Mouse (Mus musculus): Measurements from ENCODE around the gene Pgk1. TPM values are rescaled to one million over a fixed set of nuclear protein-coding genes. Genes with fewer than 3 reads are reported as not detected.

Gene Pgk1
- 32.1 and 64.4 TPM in 2 replicates for polyA plus RNA-seq (2012; rRNA removed)

GRCm38 (mm10) chrX:106186713-106187649, at the start of gene Pgk1:
Gene Pgk1 (plus strand): TSS chrX:106187100.
- TF ChIP-seq CTCF (IDR thresholded peaks at IDR 0.05; ENCODE audit: insufficient read depth, low read length) = no peak
- peak; percentile 54; the same call in 1 of the 2 replicates for TF ChIP-seq POLR2A (IDR thresholded peaks at IDR 0.05; ENCODE audit: borderline replicate concordance, extremely low read depth, low read depth, low read length)
- Histone ChIP-seq H3K4me3 (replicated peaks; ENCODE audit: extremely low read depth, low read depth, low read length) (peak within 1 kb of the TSS; percentile 77), H3K4me1 (ENCODE audit: control insufficient read depth, insufficient read depth, low read length) (no peaks in the 10 kb centered on the region; the same call in 1 of the 2 replicates)
- 18% methylated on average over 55 of the region's 55 CpGs for WGBS
- peak; percentile 82 for DNase-seq

DNA sequence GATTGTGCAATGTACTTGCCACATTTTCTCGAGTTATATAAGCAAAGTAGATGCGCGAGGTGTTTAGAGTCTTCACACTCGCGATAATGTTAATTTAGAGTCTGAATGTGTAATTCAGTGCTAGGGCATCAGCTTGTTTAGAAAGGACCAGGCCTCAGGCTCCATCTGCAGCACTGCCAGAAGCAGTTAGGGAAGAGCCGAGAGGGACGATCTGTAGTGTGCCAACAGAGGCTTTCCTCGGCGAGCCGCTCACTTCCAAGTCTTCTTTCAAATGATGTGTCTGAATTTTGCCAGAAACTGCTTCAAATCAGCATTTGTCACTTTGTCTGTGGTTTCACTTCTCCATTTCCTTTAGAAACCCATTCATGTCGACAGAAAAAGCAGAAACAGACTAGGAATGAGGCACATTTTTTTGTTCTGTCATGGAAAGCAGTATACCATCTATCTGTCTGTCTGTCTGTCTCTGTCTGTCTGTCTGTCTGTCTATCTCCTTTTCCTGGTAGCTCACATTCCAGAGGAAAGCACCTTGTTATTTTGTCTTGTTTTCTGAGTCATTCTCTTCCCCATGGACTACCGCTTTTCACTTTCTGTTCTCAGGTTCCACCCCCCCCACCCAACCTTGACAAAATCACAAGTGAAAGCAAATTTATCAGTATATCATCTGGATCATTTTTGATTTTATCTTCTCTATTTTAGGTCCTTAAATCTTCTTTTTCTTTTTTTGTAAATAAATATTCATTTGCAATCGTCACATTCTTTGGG, 47.4 kb upstream of the Pgk1 start:
- no peak for DNase-seq
- WGBS = 70% methylated on average over 13 of the region's 13 CpGs
- TF ChIP-seq POLR2A (IDR thresholded peaks at IDR 0.05; ENCODE audit: borderline replicate concordance, extremely low read depth, low read depth, low read length) = no peak
- TF ChIP-seq CTCF (IDR thresholded peaks at IDR 0.05; ENCODE audit: insufficient read depth, low read length) = no peak
- Histone ChIP-seq H3K4me1 (ENCODE audit: control insufficient read depth, insufficient read depth, low read length) (no peaks in the 10 kb centered on the region), H3K4me3 (replicated peaks; ENCODE audit: extremely low read depth, low read depth, low read length) (no peak overlapping the region)

DNA sequence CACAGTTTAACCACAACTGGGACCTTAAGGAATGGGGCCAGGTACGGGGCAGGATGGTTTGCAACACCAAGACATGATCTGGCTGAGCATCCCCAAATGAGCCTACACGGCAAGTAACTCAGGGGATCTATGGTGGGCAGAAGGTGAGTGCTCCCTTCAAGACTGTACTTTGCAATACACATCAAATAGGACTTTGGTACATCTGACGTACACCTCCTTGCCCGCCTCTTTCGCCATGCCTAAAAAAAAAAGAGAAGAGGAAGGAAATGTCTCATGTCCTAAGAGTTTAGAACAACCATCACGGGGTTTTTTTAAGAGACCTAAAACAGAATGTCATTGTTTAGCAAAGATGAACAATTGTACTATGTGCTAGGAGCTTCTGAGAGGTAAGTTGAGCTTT, 44.0 kb upstream of the Pgk1 start, which contains the start of gene Tlr13:
Gene Tlr13 (plus strand): TSS at position 269 of the 400 bp plus-strand sequence.
- H3K4me3 ChIP-seq (replicated peaks; ENCODE audit: extremely low read depth, low read depth, low read length) = no peak within 1 kb of the TSS
- no peak for TF ChIP-seq CTCF (IDR thresholded peaks at IDR 0.05; ENCODE audit: insufficient read depth, low read length)
- TF ChIP-seq POLR2A (IDR thresholded peaks at IDR 0.05; ENCODE audit: borderline replicate concordance, extremely low read depth, low read depth, low read length) = no peak
- no peak for DNase-seq
- 72% methylated on average over 6 of the region's 6 CpGs for WGBS
- H3K4me1 ChIP-seq (ENCODE audit: control insufficient read depth, insufficient read depth, low read length) = no peaks in the 10 kb centered on the region

- Histone ChIP-seq H3K4me3 (replicated peaks; ENCODE audit: extremely low read depth, low read depth, low read length) (no peak overlapping the region), H3K4me1 (ENCODE audit: control insufficient read depth, insufficient read depth, low read length) (no peaks in the 10 kb centered on the region)
- WGBS = 76% methylated on average over 1 of the region's 1 CpGs
- DNase-seq = no peak
- no peak for TF ChIP-seq CTCF (IDR thresholded peaks at IDR 0.05; ENCODE audit: insufficient read depth, low read length)
- no peak for TF ChIP-seq POLR2A (IDR thresholded peaks at IDR 0.05; ENCODE audit: borderline replicate concordance, extremely low read depth, low read depth, low read length)
Observed at GRCm38 (mm10) chrX:106148185-106148584, 38.7 kb upstream of the Pgk1 start.

DNA sequence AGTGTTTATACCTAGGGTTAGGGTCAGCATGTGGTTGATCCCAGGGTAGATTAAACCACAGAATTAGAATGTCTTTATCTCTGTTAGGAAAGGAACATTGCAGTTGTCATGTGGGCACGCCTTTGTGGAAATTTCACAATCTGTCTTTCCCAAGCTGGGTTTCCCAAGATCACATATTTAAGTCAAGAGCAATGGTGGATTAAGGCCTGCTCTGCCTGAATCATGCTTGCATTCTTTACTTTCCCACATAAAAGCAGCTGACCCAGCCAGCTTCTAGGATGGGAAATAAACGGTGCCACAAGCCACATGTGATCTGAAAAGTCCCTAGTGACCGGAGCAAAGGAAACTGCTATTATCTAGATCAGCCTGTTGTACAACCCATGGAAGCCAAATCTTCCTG, 37.4 kb upstream of the Pgk1 start:
- TF ChIP-seq POLR2A (IDR thresholded peaks at IDR 0.05; ENCODE audit: borderline replicate concordance, extremely low read depth, low read depth, low read length) = no peak
- no peak for TF ChIP-seq CTCF (IDR thresholded peaks at IDR 0.05; ENCODE audit: insufficient read depth, low read length)
- WGBS = 75% methylated on average over 3 of the region's 3 CpGs
- Histone ChIP-seq H3K4me1 (ENCODE audit: control insufficient read depth, insufficient read depth, low read length) (no peaks in the 10 kb centered on the region), H3K4me3 (replicated peaks; ENCODE audit: extremely low read depth, low read depth, low read length) (no peak overlapping the region)
- no peak for DNase-seq

- H3K4me3 ChIP-seq (replicated peaks; ENCODE audit: extremely low read depth, low read depth, low read length) = no peak overlapping the region
- no peak for TF ChIP-seq POLR2A (IDR thresholded peaks at IDR 0.05; ENCODE audit: borderline replicate concordance, extremely low read depth, low read depth, low read length)
- no peak for TF ChIP-seq CTCF (IDR thresholded peaks at IDR 0.05; ENCODE audit: insufficient read depth, low read length)
- no peaks in the 10 kb centered on the region for H3K4me1 ChIP-seq (ENCODE audit: control insufficient read depth, insufficient read depth, low read length)
- no peak for DNase-seq
Observed at GRCm38 (mm10) chrX:106154180-106154586, 32.7 kb upstream of the Pgk1 start.

DNA sequence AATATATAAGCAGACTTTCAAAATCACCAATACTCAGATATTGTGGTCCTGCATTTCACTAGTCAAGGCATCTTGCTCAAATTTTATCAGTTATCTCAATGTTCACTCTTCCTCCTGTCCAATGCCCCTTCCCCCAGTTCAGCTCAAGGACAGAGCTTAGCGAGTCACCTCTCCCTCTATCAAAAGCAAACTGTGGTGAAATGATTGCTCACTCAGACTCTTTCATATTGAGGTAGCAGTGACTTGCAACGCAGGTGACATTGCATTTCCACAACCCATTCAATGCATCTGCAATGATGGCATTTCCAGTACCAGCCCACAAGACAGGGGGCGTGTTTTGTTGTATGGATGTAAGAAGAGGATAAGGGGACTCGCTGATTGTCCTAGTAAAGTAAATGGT, 31.0 kb upstream of the Pgk1 start:
- TF ChIP-seq CTCF (IDR thresholded peaks at IDR 0.05; ENCODE audit: insufficient read depth, low read length) (no peak), POLR2A (IDR thresholded peaks at IDR 0.05; ENCODE audit: borderline replicate concordance, extremely low read depth, low read depth, low read length) (no peak)
- DNase-seq = no peak
- Histone ChIP-seq H3K4me3 (replicated peaks; ENCODE audit: extremely low read depth, low read depth, low read length) (no peak overlapping the region), H3K4me1 (ENCODE audit: control insufficient read depth, insufficient read depth, low read length) (no peaks in the 10 kb centered on the region)
- WGBS = 70% methylated on average over 4 of the region's 4 CpGs

GRCm38 (mm10) chrX:106163995-106164394, 22.9 kb upstream of the Pgk1 start:
- 40% methylated on average over 5 of the region's 5 CpGs for WGBS
- DNase-seq = no peak
- no peaks in the 10 kb centered on the region for H3K4me1 ChIP-seq (ENCODE audit: control insufficient read depth, insufficient read depth, low read length)
- TF ChIP-seq CTCF (IDR thresholded peaks at IDR 0.05; ENCODE audit: insufficient read depth, low read length) = no peak
- no peak for TF ChIP-seq POLR2A (IDR thresholded peaks at IDR 0.05; ENCODE audit: borderline replicate concordance, extremely low read depth, low read depth, low read length)
- no peak overlapping the region for H3K4me3 ChIP-seq (replicated peaks; ENCODE audit: extremely low read depth, low read depth, low read length)

DNA sequence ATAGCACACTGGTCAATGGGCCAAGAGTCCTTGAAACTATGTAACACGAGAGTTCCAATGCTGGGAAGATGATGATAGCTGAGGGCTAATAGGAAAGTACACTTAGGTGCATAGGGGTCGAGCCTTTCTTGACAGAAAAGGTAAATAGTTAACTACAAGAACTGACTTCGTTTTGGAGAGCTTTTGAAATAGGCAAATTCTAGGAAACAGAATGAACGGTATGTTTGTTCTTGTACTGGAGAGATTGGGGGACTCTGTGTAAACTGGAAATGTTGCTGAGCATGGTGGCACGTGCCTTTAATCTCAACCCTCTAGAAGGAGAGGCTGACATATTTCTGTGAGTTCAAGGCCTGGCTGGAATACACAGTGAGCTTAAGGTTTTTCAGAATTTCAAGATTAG, 22.3 kb upstream of the Pgk1 start:
- TF ChIP-seq CTCF (IDR thresholded peaks at IDR 0.05; ENCODE audit: insufficient read depth, low read length) = no peak
- TF ChIP-seq POLR2A (IDR thresholded peaks at IDR 0.05; ENCODE audit: borderline replicate concordance, extremely low read depth, low read depth, low read length) = no peak
- no peak overlapping the region for H3K4me3 ChIP-seq (replicated peaks; ENCODE audit: extremely low read depth, low read depth, low read length)
- H3K4me1 ChIP-seq (ENCODE audit: control insufficient read depth, insufficient read depth, low read length) = no peaks in the 10 kb centered on the region
- no peak for DNase-seq
- WGBS = 51% methylated on average over 5 of the region's 5 CpGs

Measured in lung, adult 2 months (tissue).